Mouse (Mus musculus) small intestine, adult 2 months (tissue): ENCODE measurements around the gene Terf2ip.

Experiments used
- CTCF ChIP-seq: fragments of 200-500 bp; IDR thresholded peaks from 2 replicates; pipeline ENCODE4 v1.5.1; 2012; ENCODE audit warnings: low read depth, mild to moderate bottlenecking, control low read depth, inconsistent platforms, low read length, moderate library complexity, mixed read lengths; ENCODE audit not compliant: insufficient replicate concordance, insufficient read length; ENCODE audit errors: extremely low read depth
- POLR2A ChIP-seq: fragments of 200-500 bp; IDR thresholded peaks from 2 replicates; pipeline ENCODE4 v1.6.1; 2012; ENCODE audit warnings: low read depth, mild to moderate bottlenecking, control low read depth, inconsistent platforms, low read length, moderate library complexity

DNA sequence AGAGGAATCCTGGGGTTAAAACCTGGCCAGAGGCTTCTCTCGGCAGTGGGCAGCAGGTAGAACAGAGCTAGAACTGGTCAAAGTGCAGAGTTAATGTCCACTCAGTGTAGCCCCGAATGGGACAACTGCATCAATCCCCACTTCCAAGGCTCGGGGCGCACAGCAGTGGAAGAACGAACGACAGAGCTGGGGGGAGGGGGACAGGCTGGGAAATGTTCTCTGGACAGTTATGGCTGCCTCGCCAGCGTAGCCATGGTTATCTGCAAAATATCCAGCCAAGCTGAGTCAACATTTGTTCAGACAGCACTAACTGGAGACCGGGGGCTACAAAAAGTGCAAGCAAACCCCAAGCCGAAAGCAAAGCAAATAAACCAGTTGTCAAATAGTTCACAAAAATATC, 33.1 kb upstream of the Terf2ip start:
- TF ChIP-seq CTCF: no peak
- TF ChIP-seq POLR2A: no peak
